Mouse (Mus musculus): ENCODE measurements around the gene Daam2. TPM values are rescaled to one million over a fixed set of nuclear protein-coding genes. Genes with fewer than 3 reads are reported as not detected.

Daam2 gene
- polyA plus RNA-seq, 1 experiment: not detected

- Histone ChIP-seq H3K4me1 (ENCODE audit: control insufficient read depth) (no peaks in the 10 kb centered on the region), H3K9me3 (ENCODE audit: control insufficient read depth, low read length) (no peaks in the 10 kb centered on the region), H3K27me3 (ENCODE audit: control insufficient read depth) (no peaks in the 10 kb centered on the region), H3K4me3 (replicated peaks) (no peak overlapping the region), H3K36me3 (ENCODE audit: control insufficient read depth) (no peaks in the 10 kb centered on the region)
- TF ChIP-seq GATA1 (IDR thresholded peaks at IDR 0.05; ENCODE audit: low read length) (no peak), TAL1 (IDR thresholded peaks at IDR 0.05; ENCODE audit: low read length) (no peak)
Observed at GRCm38 (mm10) chr17:49475174-49475573, 89.0 kb downstream of the Daam2 start.

- Histone ChIP-seq H3K4me1 (ENCODE audit: control insufficient read depth) (no peaks in the 10 kb centered on the region), H3K27me3 (ENCODE audit: control insufficient read depth) (no peaks in the 10 kb centered on the region), H3K36me3 (ENCODE audit: control insufficient read depth) (no peaks in the 10 kb centered on the region), H3K4me3 (replicated peaks) (no peak overlapping the region), H3K9me3 (ENCODE audit: control insufficient read depth, low read length) (no peaks in the 10 kb centered on the region)
- no peak for TF ChIP-seq TAL1 (IDR thresholded peaks at IDR 0.05; ENCODE audit: low read length)
- TF ChIP-seq GATA1 (IDR thresholded peaks at IDR 0.05; ENCODE audit: low read length): no peak
Observed at GRCm38 (mm10) chr17:49474051-49474450, 90.1 kb downstream of the Daam2 start.

GRCm38 (mm10) chr17:49472626-49473025 lies 91.5 kb downstream of the Daam2 start:
- no peaks in the 10 kb centered on the region for H3K36me3 ChIP-seq (ENCODE audit: control insufficient read depth)
- no peaks in the 10 kb centered on the region for H3K27me3 ChIP-seq (ENCODE audit: control insufficient read depth)
- H3K4me1 ChIP-seq (ENCODE audit: control insufficient read depth): no peaks in the 10 kb centered on the region
- no peaks in the 10 kb centered on the region for H3K9me3 ChIP-seq (ENCODE audit: control insufficient read depth, low read length)
- H3K4me3 ChIP-seq (replicated peaks): no peak overlapping the region
- no peak for TF ChIP-seq GATA1 (IDR thresholded peaks at IDR 0.05; ENCODE audit: low read length)
- no peak for TF ChIP-seq TAL1 (IDR thresholded peaks at IDR 0.05; ENCODE audit: low read length)

GRCm38 (mm10) chr17:49468223-49468622 lies 95.9 kb downstream of the Daam2 start:
- H3K4me1 ChIP-seq (ENCODE audit: control insufficient read depth): peaks cover 4% of the 10 kb centered on the region; the same call in 1 of the 2 replicates
- no peaks in the 10 kb centered on the region for H3K9me3 ChIP-seq (ENCODE audit: control insufficient read depth, low read length)
- H3K36me3 ChIP-seq (ENCODE audit: control insufficient read depth): no peaks in the 10 kb centered on the region
- no peaks in the 10 kb centered on the region for H3K27me3 ChIP-seq (ENCODE audit: control insufficient read depth)
- TF ChIP-seq GATA1 (IDR thresholded peaks at IDR 0.05; ENCODE audit: low read length) (no peak), TAL1 (IDR thresholded peaks at IDR 0.05; ENCODE audit: low read length) (no peak)
- H3K4me3 ChIP-seq (replicated peaks): no peak overlapping the region

GRCm38 (mm10) chr17:49464884-49465283 lies 99.3 kb downstream of the Daam2 start:
- no peaks in the 10 kb centered on the region for H3K27me3 ChIP-seq (ENCODE audit: control insufficient read depth)
- peaks cover 4% of the 10 kb centered on the region; the same call in 1 of the 2 replicates for H3K4me1 ChIP-seq (ENCODE audit: control insufficient read depth)
- no peaks in the 10 kb centered on the region for H3K9me3 ChIP-seq (ENCODE audit: control insufficient read depth, low read length)
- H3K4me3 ChIP-seq (replicated peaks): no peak overlapping the region
- TF ChIP-seq TAL1 (IDR thresholded peaks at IDR 0.05; ENCODE audit: low read length) (no peak), GATA1 (IDR thresholded peaks at IDR 0.05; ENCODE audit: low read length) (no peak)
- H3K36me3 ChIP-seq (ENCODE audit: control insufficient read depth): no peaks in the 10 kb centered on the region

- H3K27me3 ChIP-seq (ENCODE audit: control insufficient read depth): no peaks in the 10 kb centered on the region
- no peaks in the 10 kb centered on the region for H3K9me3 ChIP-seq (ENCODE audit: control insufficient read depth, low read length)
- H3K36me3 ChIP-seq (ENCODE audit: control insufficient read depth): peaks cover 25% of the 10 kb centered on the region
- peaks cover 16% of the 10 kb centered on the region for H3K4me1 ChIP-seq (ENCODE audit: control insufficient read depth)
- no peak overlapping the region for H3K4me3 ChIP-seq (replicated peaks)
- no peak for TF ChIP-seq GATA1 (IDR thresholded peaks at IDR 0.05; ENCODE audit: low read length)
- TF ChIP-seq TAL1 (IDR thresholded peaks at IDR 0.05; ENCODE audit: low read length): no peak
Observed at GRCm38 (mm10) chr17:49458386-49458785, 105.8 kb downstream of the Daam2 start.

- peaks cover 30% of the 10 kb centered on the region for H3K36me3 ChIP-seq (ENCODE audit: control insufficient read depth)
- H3K27me3 ChIP-seq (ENCODE audit: control insufficient read depth): no peaks in the 10 kb centered on the region
- no peak overlapping the region for H3K4me3 ChIP-seq (replicated peaks)
- no peaks in the 10 kb centered on the region for H3K9me3 ChIP-seq (ENCODE audit: control insufficient read depth, low read length)
- TF ChIP-seq TAL1 (IDR thresholded peaks at IDR 0.05; ENCODE audit: low read length) (no peak), GATA1 (IDR thresholded peaks at IDR 0.05; ENCODE audit: low read length) (no peak)
- H3K4me1 ChIP-seq (ENCODE audit: control insufficient read depth): peaks cover 16% of the 10 kb centered on the region
Observed at GRCm38 (mm10) chr17:49457833-49458232, 106.3 kb downstream of the Daam2 start.

- no peak for TF ChIP-seq GATA1 (IDR thresholded peaks at IDR 0.05; ENCODE audit: low read length)
- no peak for TF ChIP-seq TAL1 (IDR thresholded peaks at IDR 0.05; ENCODE audit: low read length)
- Histone ChIP-seq H3K4me3 (replicated peaks) (no peak overlapping the region), H3K27me3 (ENCODE audit: control insufficient read depth) (no peaks in the 10 kb centered on the region), H3K36me3 (ENCODE audit: control insufficient read depth) (peaks cover 44% of the 10 kb centered on the region), H3K9me3 (ENCODE audit: control insufficient read depth, low read length) (no peaks in the 10 kb centered on the region), H3K4me1 (ENCODE audit: control insufficient read depth) (peaks cover 16% of the 10 kb centered on the region)
Observed at GRCm38 (mm10) chr17:49456334-49456733, 107.8 kb downstream of the Daam2 start.

GRCm38 (mm10) chr17:49450922-49451321 lies 113.2 kb downstream of the Daam2 start:
- no peak overlapping the region for H3K4me3 ChIP-seq (replicated peaks)
- peaks cover 69% of the 10 kb centered on the region for H3K36me3 ChIP-seq (ENCODE audit: control insufficient read depth)
- no peaks in the 10 kb centered on the region for H3K9me3 ChIP-seq (ENCODE audit: control insufficient read depth, low read length)
- H3K27me3 ChIP-seq (ENCODE audit: control insufficient read depth): no peaks in the 10 kb centered on the region
- no peak for TF ChIP-seq TAL1 (IDR thresholded peaks at IDR 0.05; ENCODE audit: low read length)
- TF ChIP-seq GATA1 (IDR thresholded peaks at IDR 0.05; ENCODE audit: low read length): no peak
- peaks cover 2% of the 10 kb centered on the region for H3K4me1 ChIP-seq (ENCODE audit: control insufficient read depth)

- H3K36me3 ChIP-seq (ENCODE audit: control insufficient read depth): peaks cover 54% of the 10 kb centered on the region
- H3K4me3 ChIP-seq (replicated peaks): no peak overlapping the region
- TF ChIP-seq GATA1 (IDR thresholded peaks at IDR 0.05; ENCODE audit: low read length): no peak
- TF ChIP-seq TAL1 (IDR thresholded peaks at IDR 0.05; ENCODE audit: low read length): no peak
- H3K9me3 ChIP-seq (ENCODE audit: control insufficient read depth, low read length): no peaks in the 10 kb centered on the region
- no peaks in the 10 kb centered on the region for H3K27me3 ChIP-seq (ENCODE audit: control insufficient read depth)
- peaks cover 2% of the 10 kb centered on the region for H3K4me1 ChIP-seq (ENCODE audit: control insufficient read depth)
Observed at GRCm38 (mm10) chr17:49449230-49449608, 114.9 kb downstream of the Daam2 start.
